Mouse (Mus musculus): ENCODE measurements around the gene Lmx1b.

DNA sequence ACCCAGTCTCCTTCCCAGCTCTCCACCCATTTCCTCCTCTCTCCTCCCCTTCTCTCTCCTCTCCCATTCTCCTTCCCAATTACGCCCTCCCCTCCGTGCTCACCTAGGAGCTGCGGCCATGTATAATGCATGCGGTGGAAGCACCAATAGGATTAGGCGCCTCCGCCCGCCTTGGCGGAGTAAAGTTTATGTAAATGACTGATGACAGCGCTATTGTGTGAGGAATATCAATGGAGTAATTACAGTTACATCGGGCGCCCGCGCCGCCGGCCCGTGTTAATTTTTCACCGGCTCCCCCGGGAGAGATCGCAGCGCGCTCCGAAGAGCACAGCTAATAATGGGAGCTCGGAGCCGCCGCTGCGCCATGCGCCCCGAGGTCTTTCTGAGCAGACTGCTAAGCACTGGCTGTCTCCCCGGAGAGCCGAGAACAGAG lies 23.9 kb downstream of the Lmx1b start:
- TF ChIP-seq CTCF (IDR thresholded peaks at IDR 0.05; ENCODE audit: low read depth), result no peak
- TF ChIP-seq EP300 (IDR thresholded peaks at IDR 0.05; ENCODE audit: low read depth), result no peak
